Mouse (Mus musculus) embryonic facial prominence, embryonic 11.5 days (tissue): ENCODE measurements at regions not wholly inside any gene's neighbourhood (a gene's known extent, or its start where the extent isn't known, plus 50 kb on each side); places are given as distances from the start of the nearest gene placed in this dataset.

Source experiments
- ATAC-seq: fragments of 200-750 bp; cut with Nextera tagmentation; replicated peaks from 2 replicates; pipeline ENCODE4 v1.8.0; 2017; ENCODE audit warnings: low read depth; ENCODE audit not compliant: insufficient number of reproducible peaks, low FRiP score, low TSS enrichment
- DNase-seq: peaks from one replicate; pipeline ENCODE4 v3.0.0-alpha.2; 2015; ENCODE audit warnings: low spot score
- H3K27ac ChIP-seq: fragments of 300-500 bp; sonication (generic); replicated peaks from 2 replicates; pipeline ENCODE4 v1.5.1; 2014; ENCODE audit warnings: mild to moderate bottlenecking, low read depth, low read length, control low read depth
- H3K27me3 ChIP-seq: fragments of 300-500 bp; sonication (generic); 2 replicates; pipeline ENCODE4 v1.6.1; 2014; ENCODE audit warnings: mild to moderate bottlenecking, low read length, moderate library complexity, mixed read lengths; ENCODE audit not compliant: control insufficient read depth, insufficient read depth
- H3K36me3 ChIP-seq: fragments of 300-500 bp; sonication (generic); replicated peaks from 2 replicates; pipeline ENCODE4 v1.6.1; 2014; ENCODE audit warnings: low read depth, mild to moderate bottlenecking, low read length, moderate library complexity, mixed read lengths; ENCODE audit not compliant: control insufficient read depth, insufficient read depth
- H3K4me1 ChIP-seq: fragments of 300-500 bp; sonication (generic); 2 replicates; pipeline ENCODE4 v1.6.1; 2014; ENCODE audit warnings: low read length, mixed read lengths; ENCODE audit not compliant: control insufficient read depth, insufficient read depth
- H3K4me2 ChIP-seq: fragments of 300-500 bp; sonication (generic); 2 replicates; pipeline ENCODE4 v1.6.1; 2014; ENCODE audit warnings: low read depth, mild to moderate bottlenecking, control low read depth, low read length, moderate library complexity
- H3K4me3 ChIP-seq: fragments of 300-500 bp; sonication (generic); 2 replicates; pipeline ENCODE4 v1.5.1; 2014; ENCODE audit warnings: low read depth, low read length, control low read depth
- H3K9ac ChIP-seq: fragments of 300-500 bp; sonication (generic); replicated peaks from 2 replicates; pipeline ENCODE4 v1.6.1; 2014; ENCODE audit warnings: mild to moderate bottlenecking, control low read depth, low read length
- H3K9me3 ChIP-seq: fragments of 300-500 bp; sonication (generic); replicated peaks from 2 replicates; pipeline ENCODE4 v1.6.1; 2016; ENCODE audit warnings: mild to moderate bottlenecking, low read length, inconsistent platforms, mixed read lengths; ENCODE audit not compliant: control insufficient read depth
- WGBS: fragments of 180-500 bp; shearing (Covaris S2); extraction: QIAGEN DNeasy Blood & Tissue Kit; methylation state at CpG from one replicate; pipeline ENCODE4 v1.1.7; 2014; 5-methylcytosine and 5-hydroxymethylcytosine counted together

DNA sequence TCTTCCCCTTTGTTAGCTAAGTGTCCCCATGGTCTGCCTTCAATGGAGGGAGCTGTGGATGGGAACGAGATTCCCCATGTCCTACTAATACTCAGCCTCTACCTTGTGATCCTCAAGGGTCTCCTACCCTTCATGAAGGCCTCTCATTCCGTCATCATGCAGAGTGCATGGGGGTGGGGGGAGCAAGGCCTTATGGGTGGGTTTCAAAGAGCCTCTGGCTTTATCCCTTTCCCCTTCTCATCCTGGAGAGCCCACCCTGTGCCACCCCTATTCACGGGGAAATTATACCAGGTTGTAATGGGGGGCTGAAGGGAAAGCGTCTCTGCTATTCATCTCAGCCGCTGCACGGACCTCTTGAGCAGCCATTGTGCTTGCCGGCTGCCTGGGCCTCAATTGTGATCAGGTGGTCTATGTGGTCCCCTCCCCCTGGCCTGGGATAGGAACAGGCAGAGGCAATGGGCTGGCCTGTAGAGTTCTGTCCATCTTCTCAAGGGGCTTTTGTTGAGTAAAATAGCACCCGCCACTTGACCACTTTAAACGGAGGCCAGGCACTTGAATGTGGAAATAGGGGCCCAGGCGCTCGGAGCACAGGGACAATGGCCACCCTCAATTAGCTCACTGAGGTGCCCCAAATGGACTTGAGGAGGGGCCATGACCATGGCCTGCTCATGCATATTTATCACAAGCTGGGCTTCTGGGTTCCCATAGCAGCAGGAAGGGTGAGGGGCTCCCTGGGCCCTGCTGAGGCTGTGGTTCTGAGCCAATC lies 93.1 kb upstream of the Gm12830 start:
- no peaks in the 10 kb centered on the region for H3K9me3 ChIP-seq
- no peaks in the 10 kb centered on the region for H3K27me3 ChIP-seq
- WGBS: 82% methylated on average over 11 of the region's 11 CpGs
- H3K4me2 ChIP-seq: no peak overlapping the region
- H3K9ac ChIP-seq: no peak overlapping the region
- no peak overlapping the region for H3K4me3 ChIP-seq
- no peak overlapping the region for H3K27ac ChIP-seq
- ATAC-seq (peak; percentile 88), DNase-seq (peak; percentile 33)
- no peaks in the 10 kb centered on the region for H3K4me1 ChIP-seq
- H3K36me3 ChIP-seq: no peaks in the 10 kb centered on the region

- Histone ChIP-seq H3K36me3 (no peaks in the 10 kb centered on the region), H3K9me3 (no peaks in the 10 kb centered on the region), H3K4me2 (no peak overlapping the region), H3K4me1 (no peaks in the 10 kb centered on the region), H3K27me3 (no peaks in the 10 kb centered on the region), H3K27ac (no peak overlapping the region), H3K9ac (no peak overlapping the region), H3K4me3 (no peak overlapping the region)
- ATAC-seq (no peak), DNase-seq (no peak)
- 81% methylated on average over 10 of the region's 10 CpGs for WGBS
Observed at GRCm38 (mm10) chr4:114733256-114734004, 88.1 kb upstream of the Gm12830 start.

GRCm38 (mm10) chr4:114738903-114739667 lies 82.4 kb upstream of the Gm12830 start:
- Histone ChIP-seq H3K27ac (no peak overlapping the region), H3K4me1 (no peaks in the 10 kb centered on the region), H3K9me3 (no peaks in the 10 kb centered on the region), H3K27me3 (no peaks in the 10 kb centered on the region), H3K4me3 (no peak overlapping the region), H3K4me2 (no peak overlapping the region), H3K36me3 (no peaks in the 10 kb centered on the region), H3K9ac (no peak overlapping the region)
- DNase-seq: peak; percentile 35
- ATAC-seq: no peak
- whole genome bisulfite sequencing: 24% methylated on average over 16 of the region's 16 CpGs

DNA sequence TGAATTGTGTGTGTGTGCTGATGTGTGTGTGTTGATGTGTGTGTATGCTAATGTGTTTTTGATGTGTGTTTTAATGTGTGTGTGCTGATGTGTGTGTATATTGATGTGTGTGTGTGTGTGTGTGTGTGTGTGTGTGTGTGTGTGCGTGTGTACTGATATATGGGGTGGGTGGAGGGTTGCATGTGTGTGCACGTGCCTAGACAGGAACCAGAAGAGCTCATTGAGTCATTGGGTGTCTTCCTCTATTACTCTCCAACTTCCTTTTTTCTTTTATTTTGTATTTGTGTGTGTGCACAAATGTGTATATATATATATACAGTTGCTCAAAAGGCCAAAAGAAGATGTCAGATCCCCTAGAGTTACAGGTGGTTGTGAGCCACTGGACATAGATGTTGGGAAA lies 73.4 kb upstream of the Gm12830 start:
- Histone ChIP-seq H3K4me3 (no peak overlapping the region), H3K9ac (no peak overlapping the region), H3K9me3 (no peaks in the 10 kb centered on the region), H3K27ac (no peak overlapping the region), H3K27me3 (no peaks in the 10 kb centered on the region), H3K4me1 (no peaks in the 10 kb centered on the region), H3K36me3 (no peaks in the 10 kb centered on the region), H3K4me2 (no peak overlapping the region)
- DNase-seq (no peak), ATAC-seq (no peak)
- WGBS: 92% methylated on average over 2 of the region's 2 CpGs

- no peak overlapping the region for H3K27ac ChIP-seq
- no peaks in the 10 kb centered on the region for H3K36me3 ChIP-seq
- no peak for DNase-seq
- no peak overlapping the region for H3K9ac ChIP-seq
- H3K4me1 ChIP-seq: no peaks in the 10 kb centered on the region
- H3K4me2 ChIP-seq: no peak overlapping the region
- H3K27me3 ChIP-seq: no peaks in the 10 kb centered on the region
- H3K9me3 ChIP-seq: no peaks in the 10 kb centered on the region
- no peak for ATAC-seq
- H3K4me3 ChIP-seq: no peak overlapping the region
Observed at GRCm38 (mm10) chr4:114759837-114760236, 61.7 kb upstream of the Gm12830 start.

GRCm38 (mm10) chr4:114766643-114767393 lies 54.7 kb upstream of the Gm12830 start:
- H3K27me3 ChIP-seq: no peaks in the 10 kb centered on the region
- no peak overlapping the region for H3K27ac ChIP-seq
- 0 out of 2 replicates have a peak, but pooled peaks cover 3% of the 10 kb centered on the region for H3K4me1 ChIP-seq
- ATAC-seq (peak; percentile 68), DNase-seq (peak; percentile 91)
- H3K9me3 ChIP-seq: no peaks in the 10 kb centered on the region
- WGBS: 28% methylated on average over 22 of the region's 22 CpGs
- no peaks in the 10 kb centered on the region for H3K36me3 ChIP-seq
- no peak overlapping the region for H3K4me3 ChIP-seq
- no peak overlapping the region for H3K4me2 ChIP-seq
- no peak overlapping the region for H3K9ac ChIP-seq
